Mouse (Mus musculus) heart, postnatal 0 days (tissue): ENCODE results near the gene Mrpl48.

Experiments
- CTCF ChIP-seq: IDR thresholded peaks from 2 replicates; pipeline ENCODE4 v1.5.1; 2016; ENCODE audit warnings: antibody characterized with exemption, control low read depth, low read depth
- EP300 ChIP-seq: IDR thresholded peaks from 2 replicates; pipeline ENCODE4 v1.6.1; 2016; ENCODE audit warnings: antibody characterized with exemption, low read depth

GRCm38 (mm10) chr7:100608910-100609309, 809 bp upstream of the Mrpl48 start:
- no peak for TF ChIP-seq CTCF
- TF ChIP-seq EP300: no peak
